Mouse (Mus musculus): ENCODE results near the gene Fndc10.

GRCm38 (mm10) chr4:155700425-155700824 is 6.3 kb downstream of the Fndc10 start:
- TF ChIP-seq CTCF (IDR thresholded peaks at IDR 0.05; ENCODE audit: low read depth, low read length), result peak; percentile 48
- TF ChIP-seq GATA1 (IDR thresholded peaks at IDR 0.05; ENCODE audit: borderline replicate concordance, low read length), result no peak
- TF ChIP-seq POLR2AphosphoS5 (IDR thresholded peaks at IDR 0.05; ENCODE audit: insufficient replicate concordance, low read depth, low read length), result no peak
